Mouse (Mus musculus): Measurements from ENCODE around the gene Prkd1. TPM values are rescaled to one million over a fixed set of nuclear protein-coding genes. Genes with fewer than 3 reads are reported as not detected.

Gene Prkd1
- polyA plus RNA-seq, 1 experiment from 2014 or later = 4.0 TPM

DNA sequence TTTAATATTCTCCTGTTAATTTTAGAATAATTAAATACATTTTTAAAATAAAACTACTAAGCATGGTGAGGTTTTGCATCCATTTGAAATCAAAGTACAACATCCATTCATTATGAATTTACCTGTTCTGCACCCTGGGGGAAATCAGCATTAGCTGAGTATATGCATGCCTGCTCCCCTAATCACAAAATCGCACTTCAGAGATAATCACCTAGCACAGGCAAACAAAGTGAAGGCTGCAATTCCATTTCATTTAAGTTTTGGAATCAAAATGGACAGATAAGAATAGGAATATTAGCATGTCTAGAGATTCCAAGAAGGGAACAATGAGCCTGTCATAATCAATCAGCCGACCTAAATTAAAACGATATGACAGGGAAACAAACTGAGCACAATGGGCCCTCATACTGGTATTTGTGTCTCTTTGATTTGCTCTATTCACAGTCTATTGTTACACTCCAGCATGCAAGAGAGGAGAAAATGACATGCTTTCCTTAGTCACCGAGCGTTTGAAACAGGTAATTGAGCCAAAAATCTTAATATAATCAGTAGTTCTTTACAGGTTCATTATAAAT lies 218.7 kb downstream of the Prkd1 start:
- Histone ChIP-seq H3K9ac (replicated peaks; ENCODE audit: low read depth) (no peak overlapping the region), H3K27ac (ENCODE audit: low read length) (no peak overlapping the region), H3K9me3 (ENCODE audit: low read length) (no peaks in the 10 kb centered on the region), H3K36me3 (ENCODE audit: insufficient read depth, low read length) (no peaks in the 10 kb centered on the region), H3K4me1 (ENCODE audit: insufficient read depth, low read depth, low read length) (no peaks in the 10 kb centered on the region), H3K4me3 (ENCODE audit: low read depth, low read length) (no peak overlapping the region), H3K4me2 (replicated peaks; ENCODE audit: low read depth, low read length) (no peak overlapping the region), H3K27me3 (replicated peaks; ENCODE audit: insufficient read depth, low read length) (no peaks in the 10 kb centered on the region)
- ATAC-seq (no peak), DNase-seq (ENCODE audit: low spot score) (no peak)
- TF ChIP-seq EP300 (IDR thresholded peaks at IDR 0.05) (no peak), CTCF (IDR thresholded peaks at IDR 0.05) (no peak)
- 73% methylated on average over 5 of the region's 5 CpGs for WGBS

DNA sequence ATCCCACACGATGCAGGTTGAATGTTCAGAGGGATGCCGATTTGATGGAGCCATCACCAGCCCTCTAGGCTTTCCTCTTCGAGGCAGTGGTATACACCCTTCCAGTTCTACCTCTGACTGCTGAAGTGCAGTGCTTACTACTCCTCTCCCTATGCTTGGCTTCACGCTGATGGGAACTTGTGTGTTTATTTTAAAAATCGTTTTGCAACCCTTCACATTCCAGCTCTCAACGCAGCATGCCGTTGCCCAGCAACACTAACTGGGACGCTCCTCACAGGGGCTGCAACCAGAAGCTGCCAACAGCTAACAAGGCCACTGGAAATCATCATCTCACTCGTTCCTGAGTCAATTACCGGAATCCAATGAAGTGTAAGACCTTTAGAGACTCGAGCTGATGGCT lies 296.5 kb downstream of the Prkd1 start:
- TF ChIP-seq EP300 (IDR thresholded peaks at IDR 0.05) = no peak
- Histone ChIP-seq H3K4me1 (ENCODE audit: insufficient read depth, low read depth, low read length) (peaks cover 5% of the 10 kb centered on the region; the same call in 1 of the 2 replicates), H3K27me3 (replicated peaks; ENCODE audit: insufficient read depth, low read length) (no peaks in the 10 kb centered on the region), H3K9me3 (ENCODE audit: low read length) (no peaks in the 10 kb centered on the region), H3K4me3 (ENCODE audit: low read depth, low read length) (no peak overlapping the region), H3K27ac (ENCODE audit: low read length) (no peak overlapping the region), H3K9ac (replicated peaks; ENCODE audit: low read depth) (no peak overlapping the region), H3K4me2 (replicated peaks; ENCODE audit: low read depth, low read length) (no peak overlapping the region), H3K36me3 (ENCODE audit: insufficient read depth, low read length) (no peaks in the 10 kb centered on the region)
- ATAC-seq (peak; percentile 93), DNase-seq (ENCODE audit: low spot score) (peak; percentile 66)
- WGBS = 27% methylated on average over 11 of the region's 11 CpGs

DNA sequence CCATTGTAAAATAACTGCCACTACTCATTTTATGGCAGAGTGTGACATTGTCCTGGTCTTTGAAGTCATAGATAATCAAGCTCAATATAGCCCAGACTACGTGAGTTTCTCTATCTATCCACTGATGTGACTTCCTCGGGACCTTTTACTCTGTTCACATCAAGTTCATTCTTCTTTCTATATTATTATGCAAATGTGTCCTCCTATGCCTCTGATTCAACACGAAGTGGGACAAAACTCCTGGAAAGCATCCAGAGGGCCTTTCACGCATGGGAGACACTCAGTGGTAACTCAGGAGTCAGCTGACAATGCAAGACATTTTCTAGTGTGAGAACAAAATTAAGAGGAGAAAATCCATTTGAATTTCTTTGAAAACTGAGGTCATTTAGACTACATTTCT lies 315.7 kb downstream of the Prkd1 start:
- Histone ChIP-seq H3K36me3 (ENCODE audit: insufficient read depth, low read length) (no peaks in the 10 kb centered on the region), H3K27me3 (replicated peaks; ENCODE audit: insufficient read depth, low read length) (no peaks in the 10 kb centered on the region), H3K9ac (replicated peaks; ENCODE audit: low read depth) (no peak overlapping the region), H3K9me3 (ENCODE audit: low read length) (no peaks in the 10 kb centered on the region), H3K4me2 (replicated peaks; ENCODE audit: low read depth, low read length) (no peak overlapping the region), H3K4me3 (ENCODE audit: low read depth, low read length) (no peak overlapping the region), H3K27ac (ENCODE audit: low read length) (no peak overlapping the region), H3K4me1 (ENCODE audit: insufficient read depth, low read depth, low read length) (no peaks in the 10 kb centered on the region)
- ATAC-seq (no peak), DNase-seq (ENCODE audit: low spot score) (no peak)
- TF ChIP-seq CTCF (IDR thresholded peaks at IDR 0.05) (no peak), EP300 (IDR thresholded peaks at IDR 0.05) (no peak)
- WGBS = 80% methylated on average over 4 of the region's 4 CpGs

DNA sequence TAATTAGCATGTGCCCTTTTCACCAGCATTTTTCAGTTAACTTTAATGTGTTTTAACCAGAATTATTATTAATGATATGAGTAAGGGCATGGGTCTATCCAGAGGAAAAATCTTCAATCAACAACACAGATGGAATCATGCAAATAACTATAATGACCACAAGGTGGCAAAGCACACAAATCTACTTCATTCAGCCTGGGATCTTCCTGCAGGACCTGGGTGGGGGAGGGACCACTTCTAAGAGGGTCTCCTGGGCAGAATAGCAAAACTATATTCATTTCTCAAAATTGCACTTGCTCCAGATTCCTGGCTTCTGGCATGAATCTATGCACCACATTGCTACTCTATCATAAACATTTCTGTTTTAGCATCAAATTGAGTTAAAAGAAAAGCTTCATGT lies 334.3 kb downstream of the Prkd1 start:
- no peaks in the 10 kb centered on the region for H3K27me3 ChIP-seq (replicated peaks; ENCODE audit: insufficient read depth, low read length)
- H3K4me3 ChIP-seq (ENCODE audit: low read depth, low read length) = no peak overlapping the region
- DNase-seq (ENCODE audit: low spot score) = peak; percentile 17

DNA sequence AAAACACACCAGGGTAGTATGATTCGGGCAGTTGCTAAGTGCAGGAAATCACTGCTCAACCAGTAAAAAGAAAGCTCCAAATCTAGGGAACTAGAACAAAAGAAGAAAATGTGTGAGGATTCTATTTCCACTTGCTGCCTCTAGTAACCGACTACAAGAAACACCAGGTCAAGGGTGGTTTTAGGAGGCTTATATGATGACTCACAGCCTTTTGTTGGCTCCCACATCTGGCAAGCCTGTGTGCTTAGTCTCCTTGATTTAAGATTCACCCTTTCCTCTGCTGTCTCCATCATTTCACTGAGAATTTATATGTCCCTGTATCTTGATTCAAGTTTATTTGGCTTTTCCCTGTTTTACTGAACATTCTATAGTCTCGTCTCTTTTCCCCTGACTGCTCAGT lies 339.6 kb downstream of the Prkd1 start:
- 60% methylated on average over 3 of the region's 3 CpGs for WGBS
- Histone ChIP-seq H3K36me3 (ENCODE audit: insufficient read depth, low read length) (no peaks in the 10 kb centered on the region), H3K4me3 (ENCODE audit: low read depth, low read length) (no peak overlapping the region), H3K4me1 (ENCODE audit: insufficient read depth, low read depth, low read length) (no peaks in the 10 kb centered on the region), H3K27me3 (replicated peaks; ENCODE audit: insufficient read depth, low read length) (no peaks in the 10 kb centered on the region), H3K9ac (replicated peaks; ENCODE audit: low read depth) (no peak overlapping the region), H3K27ac (ENCODE audit: low read length) (no peak overlapping the region), H3K9me3 (ENCODE audit: low read length) (no peaks in the 10 kb centered on the region), H3K4me2 (replicated peaks; ENCODE audit: low read depth, low read length) (no peak overlapping the region)
- ATAC-seq (no peak), DNase-seq (ENCODE audit: low spot score) (no peak)
- TF ChIP-seq CTCF (IDR thresholded peaks at IDR 0.05) (no peak), EP300 (IDR thresholded peaks at IDR 0.05) (no peak)

More for the DNA sequence above, 334.3 kb downstream of the Prkd1 start:
- no peak overlapping the region for H3K4me2 ChIP-seq (replicated peaks; ENCODE audit: low read depth, low read length)
- H3K9me3 ChIP-seq (ENCODE audit: low read length) = no peaks in the 10 kb centered on the region
- H3K9ac ChIP-seq (replicated peaks; ENCODE audit: low read depth) = no peak overlapping the region
- H3K4me1 ChIP-seq (ENCODE audit: insufficient read depth, low read depth, low read length) = no peaks in the 10 kb centered on the region
- no peak for TF ChIP-seq EP300 (IDR thresholded peaks at IDR 0.05)
- TF ChIP-seq CTCF (IDR thresholded peaks at IDR 0.05) = peak; percentile 66
- H3K27ac ChIP-seq (ENCODE audit: low read length) = no peak overlapping the region
- no peak for ATAC-seq
- H3K36me3 ChIP-seq (ENCODE audit: insufficient read depth, low read length) = no peaks in the 10 kb centered on the region

DNA sequence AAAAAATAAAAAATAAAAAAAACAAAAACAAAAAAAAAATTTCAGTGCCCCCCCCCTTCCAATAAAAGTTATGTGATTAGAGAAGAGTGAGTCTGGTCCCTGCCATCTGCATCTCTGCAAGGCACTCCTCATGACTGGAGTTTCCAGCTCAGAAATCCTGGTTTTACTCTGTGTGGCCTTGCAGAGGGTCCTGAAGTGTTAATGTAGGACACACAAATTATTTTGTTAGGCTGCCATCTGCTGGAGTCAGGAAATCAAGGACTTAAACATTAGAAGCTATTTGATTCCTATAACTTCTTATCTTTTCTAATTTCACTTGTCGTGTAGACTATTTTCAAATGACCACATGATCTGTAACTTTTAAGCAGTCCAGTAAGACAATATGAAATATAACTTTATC lies 347.6 kb downstream of the Prkd1 start:
- Histone ChIP-seq H3K4me1 (ENCODE audit: insufficient read depth, low read depth, low read length) (no peaks in the 10 kb centered on the region), H3K4me2 (replicated peaks; ENCODE audit: low read depth, low read length) (no peak overlapping the region), H3K27me3 (replicated peaks; ENCODE audit: insufficient read depth, low read length) (no peaks in the 10 kb centered on the region), H3K4me3 (ENCODE audit: low read depth, low read length) (no peak overlapping the region), H3K9ac (replicated peaks; ENCODE audit: low read depth) (no peak overlapping the region), H3K9me3 (ENCODE audit: low read length) (no peaks in the 10 kb centered on the region), H3K36me3 (ENCODE audit: insufficient read depth, low read length) (no peaks in the 10 kb centered on the region), H3K27ac (ENCODE audit: low read length) (no peak overlapping the region)
- DNase-seq (ENCODE audit: low spot score) = no peak
- 24% methylated on average over 1 of the region's 1 CpGs for WGBS
- TF ChIP-seq EP300 (IDR thresholded peaks at IDR 0.05) (no peak), CTCF (IDR thresholded peaks at IDR 0.05) (peak; percentile 32)
- ATAC-seq = no peak

DNA sequence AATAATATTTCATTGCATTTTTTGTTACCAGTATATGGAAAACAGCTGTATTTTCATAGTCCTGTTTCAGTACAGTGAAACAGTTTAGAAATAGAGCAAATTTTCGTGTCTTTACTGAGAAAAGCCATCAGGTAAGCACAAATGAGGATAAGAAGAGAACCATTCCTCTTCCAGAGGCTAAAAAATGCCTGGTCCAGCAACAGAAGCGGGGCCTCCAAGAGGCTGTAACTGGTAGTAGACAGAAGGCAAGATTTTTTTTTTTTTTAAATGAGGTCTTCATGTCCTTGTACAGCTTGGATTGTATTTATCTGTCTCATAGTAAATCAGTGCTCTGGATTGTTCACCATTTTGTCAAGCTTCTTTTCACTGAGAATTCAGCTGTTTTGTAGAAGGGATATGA lies 352.8 kb downstream of the Prkd1 start:
- ATAC-seq (no peak), DNase-seq (ENCODE audit: low spot score) (no peak)
- Histone ChIP-seq H3K27ac (ENCODE audit: low read length) (no peak overlapping the region), H3K27me3 (replicated peaks; ENCODE audit: insufficient read depth, low read length) (no peaks in the 10 kb centered on the region), H3K36me3 (ENCODE audit: insufficient read depth, low read length) (no peaks in the 10 kb centered on the region), H3K4me3 (ENCODE audit: low read depth, low read length) (no peak overlapping the region), H3K9me3 (ENCODE audit: low read length) (no peaks in the 10 kb centered on the region), H3K4me1 (ENCODE audit: insufficient read depth, low read depth, low read length) (no peaks in the 10 kb centered on the region), H3K4me2 (replicated peaks; ENCODE audit: low read depth, low read length) (no peak overlapping the region), H3K9ac (replicated peaks; ENCODE audit: low read depth) (no peak overlapping the region)
- WGBS = 57% methylated on average over 2 of the region's 2 CpGs
- TF ChIP-seq CTCF (IDR thresholded peaks at IDR 0.05) (no peak), EP300 (IDR thresholded peaks at IDR 0.05) (no peak)

Data from lung, postnatal 0 days (tissue).